Mouse (Mus musculus) liver, postnatal 0 days (tissue): ENCODE measurements around the gene Nptn.

Source experiments
- CTCF ChIP-seq: sonication (generic); IDR thresholded peaks from 2 replicates; pipeline ENCODE4 v1.5.1; 2016; ENCODE audit warnings: antibody characterized with exemption, low read depth
- EP300 ChIP-seq: IDR thresholded peaks from 2 replicates; pipeline ENCODE4 v1.6.1; 2016; ENCODE audit warnings: antibody characterized with exemption, low read depth, mild to moderate bottlenecking

DNA sequence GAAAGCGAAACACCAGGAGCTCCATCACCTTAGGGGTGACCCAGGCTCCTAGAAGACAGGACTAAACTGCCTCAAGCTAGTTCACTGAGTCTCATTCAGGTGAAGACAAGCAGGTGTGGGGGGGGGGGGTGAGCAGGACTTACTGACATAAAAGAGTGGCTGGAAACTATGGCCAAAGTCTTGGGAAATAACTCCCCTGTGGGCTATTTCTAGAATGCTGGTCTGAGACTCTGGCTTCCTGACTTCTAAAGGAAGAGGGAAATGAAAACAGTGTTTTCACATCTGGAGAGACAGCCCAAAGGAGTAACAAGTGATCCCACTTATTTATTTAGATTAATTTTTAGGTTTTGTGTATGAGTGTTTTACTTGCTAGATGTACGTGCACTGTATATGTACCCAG is 119.7 kb downstream of the Nptn start:
- TF ChIP-seq CTCF: no peak
- no peak for TF ChIP-seq EP300
